Mouse (Mus musculus) monocyte, adult 5-6 weeks (primary cell): ENCODE results near the gene Ears2. TPM values are rescaled to one million over a fixed set of nuclear protein-coding genes. Genes with fewer than 3 reads are reported as not detected.

Source experiments
- ATAC-seq: fragments of 153-309, 156-312 bp; replicated peaks from 2 replicates; pipeline ENCODE4 v1.8.0; 2017; ENCODE audit warnings: mild to moderate bottlenecking; ENCODE audit not compliant: low TSS enrichment, insufficient number of reproducible peaks, severe bottlenecking, poor library complexity, low FRiP score
- total RNA-seq: library from RNA; stranded (forward); fragments of 200-1000, 200-491, 200-594 nt; gene quantifications from 3 replicates; pipeline ENCODE4 v1.2.3, GENCODE M21; 2017

Ears2 gene
- 3.5 to 4.4 TPM (median 3.8 TPM) in 3 replicates for total RNA-seq

GRCm38 (mm10) chr7:122066945-122067516, at the start of gene Ears2, which contains the start of gene Ubfd1:
Ears2 (minus strand) TSS chr7:122067263.
Ubfd1 (plus strand) TSS chr7:122067175.
- peak; percentile 92 for ATAC-seq

DNA sequence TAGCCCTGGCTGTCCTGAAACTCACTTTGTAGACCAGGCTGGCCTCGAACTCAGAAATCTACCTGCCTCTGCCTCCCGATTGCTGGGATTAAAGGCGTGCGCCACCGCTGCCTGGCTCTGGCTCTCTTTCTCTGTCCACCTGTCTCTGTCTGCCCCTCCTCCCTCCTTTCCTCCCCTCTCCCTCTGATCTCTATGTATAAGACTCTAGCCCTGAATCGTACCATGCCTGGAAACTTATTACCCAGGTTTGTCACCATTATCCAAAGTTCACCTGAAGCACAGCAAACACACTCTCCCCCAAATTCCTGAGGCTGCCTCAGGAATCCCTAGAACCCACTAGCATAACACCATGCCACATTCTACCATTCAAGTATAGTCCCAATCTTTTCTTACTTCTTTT, 41.1 kb upstream of the Ears2 start:
- ATAC-seq: no peak

- peak; percentile 87 for ATAC-seq
Measured at GRCm38 (mm10) chr7:122101747-122102244, 34.7 kb upstream of the Ears2 start, which contains the start of gene Ndufab1. Ndufab1 (minus strand) TSS chr7:122101886.

DNA sequence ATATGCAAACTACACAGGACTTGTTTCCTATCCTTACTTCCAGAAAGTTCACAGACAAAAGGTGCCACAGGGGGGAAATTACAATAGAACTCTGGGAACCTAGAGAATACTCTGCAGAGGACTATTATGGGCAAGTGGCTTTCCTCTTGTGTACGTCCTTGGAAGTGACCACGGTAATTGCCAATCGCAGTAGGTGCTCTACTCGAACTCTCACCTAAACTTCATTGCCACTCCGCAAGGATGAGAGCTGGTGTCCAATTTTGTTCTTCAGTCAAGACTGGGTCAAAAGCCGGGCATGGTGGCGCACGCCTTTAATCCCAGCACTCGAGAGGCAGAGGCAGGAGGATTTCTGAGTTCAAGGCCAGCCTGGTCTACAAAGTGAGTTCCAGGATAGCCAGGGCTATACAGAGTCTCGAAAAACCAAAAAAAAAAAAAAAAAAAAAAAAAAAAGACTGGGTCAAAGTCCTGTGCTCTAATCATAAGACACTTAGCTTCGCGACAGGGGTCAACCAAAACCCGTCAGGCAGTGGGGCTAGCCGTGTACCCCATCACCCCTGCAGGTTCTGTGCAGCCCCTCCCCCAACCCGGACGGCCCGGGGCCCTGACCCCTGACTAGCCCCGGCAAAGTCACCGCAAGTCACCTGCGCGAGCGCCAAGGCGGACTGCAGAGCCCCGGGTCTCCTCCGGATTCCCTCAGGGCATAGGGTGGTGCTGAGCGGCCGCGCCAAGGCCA, 34.1 kb upstream of the Ears2 start:
- ATAC-seq: peak; percentile 24; the same call in 1 of the 2 replicates

- ATAC-seq: peak; percentile 72
Measured at GRCm38 (mm10) chr7:122099222-122099621, 32.2 kb upstream of the Ears2 start.

GRCm38 (mm10) chr7:122098009-122098408, 30.9 kb upstream of the Ears2 start:
- ATAC-seq: no peak

DNA sequence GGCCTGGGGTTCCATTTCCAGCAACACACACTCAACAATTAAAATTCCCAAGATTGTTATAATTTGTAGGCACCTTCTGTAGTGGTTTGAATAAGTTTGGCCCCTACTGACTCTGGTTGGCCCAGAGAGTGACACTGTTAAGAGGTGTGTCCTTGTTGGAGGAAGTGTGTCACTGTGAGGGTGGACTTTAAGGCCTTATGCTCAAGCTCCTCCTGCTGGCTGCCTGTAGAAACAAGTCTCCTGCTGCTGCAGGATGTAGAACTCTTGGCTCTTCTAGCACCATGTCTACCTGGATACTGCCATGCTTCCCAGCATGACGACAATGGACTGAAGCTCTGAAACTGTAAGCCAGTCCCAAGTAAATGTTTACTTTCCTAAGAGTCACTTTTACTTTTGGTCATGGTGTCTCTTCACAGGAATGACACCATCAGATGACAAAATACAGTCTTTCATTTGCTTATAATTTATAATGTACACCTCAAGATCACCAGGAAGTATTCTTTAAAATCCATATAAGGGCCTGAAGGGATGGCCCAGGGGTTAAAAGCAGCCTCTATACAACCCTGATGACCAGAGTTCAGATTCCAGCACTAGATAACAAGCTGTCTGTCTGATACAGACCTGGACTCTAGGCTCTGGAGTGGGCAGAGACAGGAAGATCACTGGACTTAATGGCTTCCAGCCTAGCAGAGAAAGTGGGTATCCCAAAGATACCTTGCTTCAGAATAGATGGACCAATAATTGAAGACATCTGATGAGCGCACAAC, 27.7 kb upstream of the Ears2 start:
- ATAC-seq: no peak

GRCm38 (mm10) chr7:122087195-122087982, 20.3 kb upstream of the Ears2 start:
- ATAC-seq: no peak

DNA sequence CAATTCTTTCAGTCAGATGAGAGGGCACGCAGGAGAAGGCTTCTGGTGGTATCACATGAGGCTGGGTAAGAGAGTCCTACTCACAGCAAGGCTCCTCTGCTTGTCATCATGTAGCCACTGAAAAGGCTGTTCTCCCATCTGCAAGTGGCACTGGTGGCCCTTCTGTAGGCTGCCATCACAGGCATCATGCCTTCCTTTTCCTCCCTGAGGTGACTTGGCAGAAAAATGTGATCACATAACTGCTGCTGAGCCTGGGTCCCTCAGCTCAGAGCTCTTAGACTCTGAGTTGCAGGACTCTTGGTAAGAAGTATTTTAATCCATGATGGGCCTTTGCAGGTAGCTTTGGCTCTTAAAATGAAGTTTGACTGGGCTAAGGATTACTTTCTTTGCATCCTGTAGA, 14.0 kb upstream of the Ears2 start:
- no peak for ATAC-seq

DNA sequence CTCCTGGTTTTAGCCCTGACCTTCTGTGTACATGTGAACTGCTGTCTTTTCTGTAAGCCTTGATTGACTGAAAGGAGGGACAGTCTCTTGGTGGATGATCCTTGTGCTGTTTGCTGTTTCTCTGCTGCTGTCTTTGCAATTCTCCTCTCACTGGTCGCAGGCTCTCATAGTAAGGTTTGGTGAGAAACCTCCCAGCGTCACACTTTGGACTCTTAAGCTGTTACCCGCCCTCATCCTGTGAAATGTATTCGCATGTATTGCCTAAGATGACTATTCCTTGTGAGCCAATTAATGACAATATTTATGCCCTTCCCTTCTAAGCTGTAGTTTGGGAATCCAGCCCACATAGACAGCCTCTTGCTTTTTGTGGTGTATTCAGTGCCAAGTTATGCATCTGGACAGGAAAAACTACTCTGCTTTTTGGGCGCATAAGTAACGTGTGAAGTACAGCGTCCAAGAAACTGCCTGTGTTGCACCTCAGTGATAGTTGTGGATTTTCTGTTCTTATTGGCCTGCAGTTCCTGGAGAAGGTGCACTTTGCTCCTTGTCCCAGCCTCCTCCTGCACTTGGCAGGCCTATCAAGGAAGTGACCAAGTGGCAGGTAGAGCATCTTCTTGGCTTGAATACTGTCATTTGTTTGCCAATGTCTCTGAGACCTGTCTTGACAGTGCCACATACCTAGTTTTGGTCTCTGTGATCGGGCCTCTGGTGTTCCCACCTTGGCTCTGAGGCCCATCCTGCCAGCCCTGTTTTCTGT, 12.9 kb upstream of the Ears2 start:
- ATAC-seq: no peak

- no peak for ATAC-seq
Measured at GRCm38 (mm10) chr7:122074374-122074773, 7.3 kb upstream of the Ears2 start.

DNA sequence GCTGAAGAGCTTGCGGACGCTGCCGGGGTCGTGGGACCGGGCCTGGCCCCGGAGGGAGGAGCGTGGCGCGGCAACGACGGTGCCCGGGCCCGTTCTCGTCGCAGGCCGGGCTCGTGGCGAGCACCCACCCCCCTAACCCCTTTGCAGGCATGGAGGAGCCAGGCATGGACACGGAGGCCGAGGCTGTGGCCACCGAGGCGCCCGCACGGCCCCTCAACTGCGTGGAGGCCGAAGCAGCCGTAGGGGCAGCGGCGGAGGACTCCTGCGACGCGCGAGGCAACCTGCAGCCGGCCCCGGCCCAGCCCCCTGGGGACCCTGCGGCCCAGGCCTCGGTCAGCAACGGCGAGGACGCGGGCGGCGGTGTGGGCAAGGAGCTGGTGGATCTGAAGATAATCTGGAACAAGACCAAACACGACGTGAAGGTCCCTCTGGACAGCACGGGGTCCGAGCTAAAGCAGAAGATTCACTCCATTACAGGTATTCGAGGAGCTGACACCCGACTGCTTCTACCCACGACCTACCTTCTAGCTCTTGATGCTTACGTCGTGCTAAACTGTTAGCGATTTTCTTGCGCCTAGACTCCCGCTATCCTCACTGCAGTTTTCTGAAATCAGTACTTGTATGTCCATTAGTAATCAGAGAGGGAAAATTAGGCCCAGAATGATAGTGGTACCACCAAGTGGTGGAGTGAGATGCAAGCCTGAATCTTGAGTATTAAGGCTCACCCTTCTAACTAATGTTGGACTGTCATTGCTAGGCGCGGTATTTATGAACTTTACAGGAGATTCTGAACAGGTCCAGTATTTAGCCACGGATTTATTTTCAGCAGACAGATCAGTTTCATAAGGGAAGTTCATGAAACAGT, 686 bp upstream of the Ears2 start:
- no peak for ATAC-seq

DNA sequence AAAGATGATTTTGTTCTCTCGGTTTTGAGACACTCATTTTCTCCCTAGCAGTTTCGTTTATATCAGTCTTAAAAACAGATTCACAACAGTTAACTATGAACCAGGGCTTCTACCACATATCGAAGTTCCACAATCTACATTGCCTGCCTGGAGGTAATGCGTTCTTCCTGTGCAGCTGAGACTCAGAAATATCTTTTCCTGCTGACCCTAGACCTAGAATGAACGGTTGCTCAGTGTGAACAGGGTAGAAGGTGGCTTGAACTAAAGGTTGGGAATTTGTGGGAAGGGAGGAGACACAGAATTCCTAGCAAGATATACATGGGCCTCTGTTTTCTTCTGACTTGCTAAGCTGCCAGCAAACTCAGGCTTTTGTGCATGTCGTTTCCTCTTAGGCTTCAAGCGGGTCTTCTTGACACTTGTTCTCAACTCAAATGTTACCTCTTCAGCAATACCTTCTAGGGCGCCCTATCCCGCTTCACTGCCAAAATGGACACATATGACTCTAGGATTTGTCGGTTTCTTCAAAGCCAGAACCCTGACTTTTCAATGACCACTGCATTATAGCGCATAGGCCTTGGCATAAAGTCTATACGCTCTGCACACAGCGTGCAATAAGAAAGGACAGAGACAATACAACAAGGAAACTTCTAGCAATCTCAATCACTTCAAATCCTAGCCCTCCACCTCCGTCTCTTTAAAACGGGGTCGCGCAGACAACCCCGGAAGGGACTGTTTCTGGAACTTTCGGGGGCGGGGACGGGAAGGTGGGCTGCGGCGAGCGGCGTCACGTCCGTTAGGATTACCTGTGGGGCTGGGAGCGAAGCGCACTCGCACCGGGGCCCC, 740 bp downstream of the Ears2 start:
- no peak; the same call in 1 of the 2 replicates for ATAC-seq

- no peak for ATAC-seq
Measured at GRCm38 (mm10) chr7:122065656-122066055, 1.4 kb downstream of the Ears2 start.

DNA sequence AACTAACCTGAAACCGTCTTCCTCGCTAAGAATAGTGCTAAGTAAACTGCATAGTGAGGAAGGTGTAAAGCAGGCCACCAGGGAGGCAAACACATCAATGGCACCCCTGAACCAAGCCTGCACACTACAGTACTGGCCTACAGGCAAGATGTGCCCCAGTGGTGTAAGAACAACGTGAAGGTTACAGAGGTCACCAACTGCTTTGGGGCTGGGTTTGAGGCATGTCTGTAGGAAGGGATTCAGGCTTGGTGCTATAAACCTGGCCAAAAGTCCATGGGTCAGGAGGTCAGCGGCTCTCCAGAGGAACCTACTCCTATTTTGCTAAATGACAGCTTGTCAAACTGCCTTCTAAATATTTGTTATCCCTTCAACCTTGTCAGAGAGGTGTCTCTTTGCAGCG, 10.4 kb downstream of the Ears2 start:
- ATAC-seq: no peak

DNA sequence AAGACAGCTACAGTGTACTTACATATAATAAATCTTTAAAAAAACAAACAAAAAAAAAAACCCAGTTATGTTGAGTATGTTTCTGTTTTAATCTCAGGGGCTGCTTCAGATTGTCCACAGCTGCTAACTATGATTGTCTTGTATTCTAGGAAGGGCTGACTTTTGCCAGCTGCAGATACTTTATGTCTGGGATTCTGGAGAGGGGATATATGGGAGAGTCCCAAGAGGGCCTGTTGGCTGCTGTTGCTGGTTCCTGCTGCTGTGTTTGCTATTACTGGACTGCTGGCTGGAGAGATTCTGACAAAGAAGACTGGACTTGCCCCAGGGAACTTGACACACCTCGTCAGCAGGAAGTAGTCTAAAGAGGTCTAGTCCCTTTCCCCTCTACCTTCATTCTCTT, 16.2 kb downstream of the Ears2 start:
- no peak for ATAC-seq
